Mouse (Mus musculus) small intestine, adult 2 months (tissue): Measurements from ENCODE around the gene Armh1.

Source experiments
- CTCF ChIP-seq: fragments of 200-500 bp; IDR thresholded peaks from 2 replicates; pipeline ENCODE4 v1.5.1; 2012; ENCODE audit warnings: low read depth, mild to moderate bottlenecking, control low read depth, inconsistent platforms, low read length, moderate library complexity, mixed read lengths; ENCODE audit not compliant: insufficient replicate concordance, insufficient read length; ENCODE audit errors: extremely low read depth
- POLR2A ChIP-seq: fragments of 200-500 bp; IDR thresholded peaks from 2 replicates; pipeline ENCODE4 v1.6.1; 2012; ENCODE audit warnings: low read depth, mild to moderate bottlenecking, control low read depth, inconsistent platforms, low read length, moderate library complexity

- no peak for TF ChIP-seq POLR2A
- no peak for TF ChIP-seq CTCF
Measured at GRCm38 (mm10) chr4:117280397-117280930, 28.5 kb upstream of the Armh1 start.
